Mouse (Mus musculus): ENCODE measurements at regions not wholly inside any gene's neighbourhood (a gene's known extent, or its start where the extent isn't known, plus 50 kb on each side); places are given as distances from the start of the nearest gene placed in this dataset.

- 58% methylated on average over 9 of the region's 9 CpGs for WGBS
- H3K27ac ChIP-seq (ENCODE audit: insufficient read depth, low read length), result no peak overlapping the region
Observed at GRCm38 (mm10) chr3:70500991-70501961, 493.9 kb downstream of the Otol1 start.

GRCm38 (mm10) chr3:70533593-70534321 lies 526.3 kb downstream of the Otol1 start:
- no peak for DNase-seq
- H3K27ac ChIP-seq (ENCODE audit: insufficient read depth, low read length), result no peak overlapping the region
- 92% methylated on average over 2 of the region's 2 CpGs for WGBS
- H3K4me1 ChIP-seq (ENCODE audit: control insufficient read depth, insufficient read depth, low read length), result no peaks in the 10 kb centered on the region
- no peaks in the 10 kb centered on the region for H3K27me3 ChIP-seq (ENCODE audit: control insufficient read depth, insufficient read depth, low read length)
- no peak for TF ChIP-seq POLR2A (IDR thresholded peaks at IDR 0.05; ENCODE audit: borderline replicate concordance, insufficient read depth, low read length)
- TF ChIP-seq CTCF (IDR thresholded peaks at IDR 0.05; ENCODE audit: borderline replicate concordance, insufficient read depth, low read depth, low read length), result no peak
- no peak overlapping the region for H3K4me3 ChIP-seq (replicated peaks; ENCODE audit: insufficient read depth, low read depth, low read length)

More at GRCm38 (mm10) chr3:70500991-70501961, 493.9 kb downstream of the Otol1 start:
- Histone ChIP-seq H3K4me3 (replicated peaks; ENCODE audit: insufficient read depth, low read depth, low read length) (no peak overlapping the region), H3K27me3 (ENCODE audit: control insufficient read depth, insufficient read depth, low read length) (no peaks in the 10 kb centered on the region), H3K4me1 (ENCODE audit: control insufficient read depth, insufficient read depth, low read length) (no peaks in the 10 kb centered on the region)
- TF ChIP-seq CTCF (IDR thresholded peaks at IDR 0.05; ENCODE audit: borderline replicate concordance, insufficient read depth, low read depth, low read length), result no peak
- DNase-seq, result no peak

- TF ChIP-seq CTCF (IDR thresholded peaks at IDR 0.05; ENCODE audit: borderline replicate concordance, insufficient read depth, low read depth, low read length), result no peak
- TF ChIP-seq POLR2A (IDR thresholded peaks at IDR 0.05; ENCODE audit: borderline replicate concordance, insufficient read depth, low read length), result no peak
- Histone ChIP-seq H3K27me3 (ENCODE audit: control insufficient read depth, insufficient read depth, low read length) (no peaks in the 10 kb centered on the region), H3K4me3 (replicated peaks; ENCODE audit: insufficient read depth, low read depth, low read length) (no peak overlapping the region), H3K4me1 (ENCODE audit: control insufficient read depth, insufficient read depth, low read length) (no peaks in the 10 kb centered on the region), H3K27ac (ENCODE audit: insufficient read depth, low read length) (no peak overlapping the region)
- no peak for DNase-seq
- WGBS, result 89% methylated on average over 2 of the region's 2 CpGs
Observed at GRCm38 (mm10) chr3:70535084-70535483, 527.7 kb downstream of the Otol1 start.

- Histone ChIP-seq H3K4me1 (ENCODE audit: control insufficient read depth, insufficient read depth, low read length) (no peaks in the 10 kb centered on the region), H3K27ac (ENCODE audit: insufficient read depth, low read length) (no peak overlapping the region), H3K4me3 (replicated peaks; ENCODE audit: insufficient read depth, low read depth, low read length) (no peak overlapping the region), H3K27me3 (ENCODE audit: control insufficient read depth, insufficient read depth, low read length) (no peaks in the 10 kb centered on the region)
- TF ChIP-seq POLR2A (IDR thresholded peaks at IDR 0.05; ENCODE audit: borderline replicate concordance, insufficient read depth, low read length), result no peak
- WGBS, result 67% methylated on average over 1 of the region's 1 CpGs
- no peak for DNase-seq
Observed at GRCm38 (mm10) chr3:70543911-70544310, 536.5 kb downstream of the Otol1 start.

GRCm38 (mm10) chr3:70557821-70558220 lies 550.4 kb downstream of the Otol1 start:
- WGBS, result 90% methylated on average over 4 of the region's 4 CpGs
- Histone ChIP-seq H3K4me1 (ENCODE audit: control insufficient read depth, insufficient read depth, low read length) (no peaks in the 10 kb centered on the region), H3K27ac (ENCODE audit: insufficient read depth, low read length) (no peak overlapping the region), H3K4me3 (replicated peaks; ENCODE audit: insufficient read depth, low read depth, low read length) (no peak overlapping the region), H3K27me3 (ENCODE audit: control insufficient read depth, insufficient read depth, low read length) (no peaks in the 10 kb centered on the region)
- TF ChIP-seq POLR2A (IDR thresholded peaks at IDR 0.05; ENCODE audit: borderline replicate concordance, insufficient read depth, low read length), result no peak
- no peak for TF ChIP-seq CTCF (IDR thresholded peaks at IDR 0.05; ENCODE audit: borderline replicate concordance, insufficient read depth, low read depth, low read length)
- DNase-seq, result no peak

GRCm38 (mm10) chr3:70566140-70566857 lies 558.9 kb downstream of the Otol1 start:
- Histone ChIP-seq H3K4me3 (replicated peaks; ENCODE audit: insufficient read depth, low read depth, low read length) (no peak overlapping the region), H3K4me1 (ENCODE audit: control insufficient read depth, insufficient read depth, low read length) (no peaks in the 10 kb centered on the region), H3K27me3 (ENCODE audit: control insufficient read depth, insufficient read depth, low read length) (no peaks in the 10 kb centered on the region), H3K27ac (ENCODE audit: insufficient read depth, low read length) (no peak overlapping the region)
- 92% methylated on average over 3 of the region's 3 CpGs for WGBS
- TF ChIP-seq CTCF (IDR thresholded peaks at IDR 0.05; ENCODE audit: borderline replicate concordance, insufficient read depth, low read depth, low read length), result no peak
- no peak for TF ChIP-seq POLR2A (IDR thresholded peaks at IDR 0.05; ENCODE audit: borderline replicate concordance, insufficient read depth, low read length)
- DNase-seq, result no peak

- WGBS, result 23% methylated on average over 4 of the region's 4 CpGs
- no peak overlapping the region for H3K27ac ChIP-seq (ENCODE audit: insufficient read depth, low read length)
- H3K27me3 ChIP-seq (ENCODE audit: control insufficient read depth, insufficient read depth, low read length), result no peaks in the 10 kb centered on the region
- H3K4me3 ChIP-seq (replicated peaks; ENCODE audit: insufficient read depth, low read depth, low read length), result no peak overlapping the region
- H3K4me1 ChIP-seq (ENCODE audit: control insufficient read depth, insufficient read depth, low read length), result no peaks in the 10 kb centered on the region
- no peak for TF ChIP-seq POLR2A (IDR thresholded peaks at IDR 0.05; ENCODE audit: borderline replicate concordance, insufficient read depth, low read length)
- no peak for TF ChIP-seq CTCF (IDR thresholded peaks at IDR 0.05; ENCODE audit: borderline replicate concordance, insufficient read depth, low read depth, low read length)
- DNase-seq, result no peak
Observed at GRCm38 (mm10) chr3:70594785-70595184, 587.4 kb downstream of the Otol1 start.
